Mouse (Mus musculus) colon, adult 2 months (tissue): Measurements from ENCODE around the gene Nek3. TPM values are rescaled to one million over a fixed set of nuclear protein-coding genes. Genes with fewer than 3 reads are reported as not detected.

ENCODE experiments used
- polyA plus RNA-seq: library from polyadenylated mRNA; depleted of rRNA; stranded (reverse); fragments of >200 nt; gene quantifications from 2 replicates; pipeline ENCODE4 v1.2.3, GENCODE M21; 2012; rRNA removed

Nek3 gene
- 2.3 and 2.5 TPM in 2 replicates for polyA plus RNA-seq

GRCm38 (mm10) chr8:22166080-22166603, at the start of gene Nek3:
TSS of gene Nek3 (minus strand) at chr8:22166435.

DNA sequence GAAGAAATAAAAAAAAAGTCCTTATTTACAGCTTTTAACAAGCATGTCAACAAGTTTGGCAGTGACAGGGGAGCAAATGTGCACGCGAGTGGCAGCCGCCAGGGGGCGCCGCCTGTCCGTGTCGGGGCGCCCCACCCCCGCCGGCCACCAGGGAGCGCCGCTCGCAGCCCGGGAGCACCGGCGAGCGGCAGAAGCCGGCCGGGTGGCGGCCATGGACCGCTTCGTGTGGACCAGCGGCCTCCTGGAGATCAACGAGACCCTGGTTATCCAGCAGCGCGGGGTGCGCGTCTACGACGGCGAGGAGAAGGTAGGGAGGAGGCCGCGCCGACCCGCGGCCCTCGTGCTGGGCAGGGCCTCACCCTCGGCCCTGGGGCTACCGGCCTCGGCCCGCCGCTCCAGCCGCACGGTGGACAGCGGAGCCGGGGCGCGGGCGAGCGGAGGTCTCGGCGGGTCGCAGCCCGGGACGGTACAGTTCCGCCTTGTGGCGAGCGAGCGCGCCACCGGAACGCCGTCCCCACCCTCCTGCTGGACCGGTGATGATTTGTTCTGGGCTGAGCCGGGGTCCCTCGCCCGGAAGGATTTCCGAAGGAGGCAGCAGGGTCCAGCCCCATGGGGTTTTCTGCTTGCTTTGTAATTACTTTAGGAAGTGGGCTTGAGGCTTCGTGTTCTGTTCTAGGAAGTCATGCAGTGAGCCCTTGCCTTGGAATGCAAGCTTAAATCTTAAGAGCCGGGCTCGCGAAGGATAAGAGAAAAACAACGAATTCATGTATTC, 26.6 kb upstream of the Nek3 start, which contains the start of gene Vps36:
TSS of gene Vps36 (plus strand) at position 150 of the 772 bp plus-strand sequence.

DNA sequence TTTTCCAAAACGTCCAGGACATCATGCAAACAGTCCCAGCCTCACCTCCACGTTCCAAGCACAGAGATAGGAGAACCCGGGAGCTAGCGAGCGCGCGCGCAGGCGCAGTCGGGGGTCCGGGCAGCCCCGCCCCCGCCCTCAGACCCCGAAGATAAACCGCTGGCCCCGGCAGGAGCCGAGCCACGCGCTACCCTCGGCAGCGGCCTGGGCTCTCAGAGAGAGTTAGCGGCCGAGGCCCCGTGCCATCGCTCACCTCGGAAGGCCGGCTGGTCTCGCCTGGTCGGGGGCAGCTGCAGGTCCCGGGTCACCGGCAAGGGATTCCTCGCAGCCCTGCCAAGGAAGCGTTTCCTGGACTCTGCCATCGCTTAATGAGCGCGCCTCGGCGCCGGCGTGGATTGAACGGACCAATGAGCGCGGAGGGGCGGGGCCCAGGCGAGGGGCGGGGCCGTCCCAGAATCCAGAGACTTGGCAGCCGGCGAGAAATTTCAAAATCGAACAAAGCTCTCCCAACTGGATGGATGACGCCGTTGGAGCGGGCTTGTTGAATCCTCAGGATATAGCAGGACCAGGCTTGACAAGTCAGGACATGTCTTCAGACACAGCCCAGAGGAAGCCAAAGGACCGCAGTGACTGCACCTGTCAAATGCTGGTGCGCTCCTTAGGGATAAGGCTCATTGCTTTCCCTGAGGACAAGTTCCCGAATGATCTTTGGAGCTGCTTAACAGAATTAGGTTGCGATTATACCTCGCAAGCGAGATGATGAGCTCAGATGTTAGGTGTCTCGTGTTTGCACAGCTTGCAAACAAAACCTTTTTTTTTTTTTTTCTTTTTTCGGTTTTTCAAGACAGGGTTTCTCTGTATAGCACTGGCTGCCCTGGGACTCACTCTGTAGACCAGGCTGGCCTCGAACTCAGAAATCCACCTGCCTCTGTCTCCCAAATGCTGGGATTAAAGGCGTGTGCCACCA, 19.5 kb upstream of the Nek3 start, which contains the start of gene Ckap2:
TSS of gene Ckap2 (minus strand) at position 389 of the 967 bp plus-strand sequence.

DNA sequence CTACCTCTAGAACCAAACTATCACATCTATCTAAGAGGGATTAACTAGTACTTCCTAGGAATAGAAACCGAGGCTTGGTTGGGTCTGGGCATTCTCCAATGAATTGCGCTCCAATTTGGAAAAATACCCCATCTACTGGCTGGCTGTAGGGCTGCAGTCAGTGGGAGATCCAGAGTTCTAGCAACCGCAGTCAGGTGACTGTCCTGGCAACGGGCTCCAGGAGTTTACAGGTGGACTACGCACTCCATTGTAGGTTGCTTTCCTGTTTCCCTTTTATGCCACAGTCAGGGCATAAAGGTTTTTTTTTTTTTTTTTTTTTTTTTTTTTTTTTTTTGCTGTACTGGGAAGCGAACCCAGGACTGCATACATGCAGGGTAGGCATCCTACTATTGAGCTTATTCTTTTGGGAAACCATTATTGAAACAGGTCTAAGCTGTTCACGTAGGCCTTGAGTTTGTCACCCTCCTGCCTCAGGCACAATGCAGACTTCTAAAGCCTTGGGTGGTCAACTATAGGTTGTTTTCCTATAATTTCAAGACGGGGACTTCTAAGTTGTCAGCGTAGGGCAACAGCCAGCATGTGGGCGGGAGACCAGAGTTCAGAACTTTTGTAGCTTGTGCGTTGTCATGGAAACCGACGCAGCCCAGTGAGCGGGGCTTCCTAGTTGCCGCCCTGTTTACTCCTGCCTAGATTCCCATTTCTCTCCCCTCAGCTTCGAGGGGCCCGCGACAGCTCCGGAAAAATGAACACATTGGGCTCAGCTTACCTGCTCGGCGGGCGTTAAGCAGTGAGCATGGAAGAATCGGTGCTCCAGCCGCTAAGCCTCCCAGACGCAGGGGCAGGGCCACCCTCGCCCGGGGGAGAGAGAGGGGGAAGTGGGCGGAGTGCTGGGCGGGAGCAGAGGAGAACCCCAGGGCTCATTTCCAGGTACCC, 41.7 kb downstream of the Nek3 start, which contains the start of gene Nek5:
TSS of gene Nek5 (minus strand) at position 834 of the 933 bp plus-strand sequence.

Other genes with a start within 250 kb of the Nek3 start
- gene Defb15, start 233.7 kb downstream of the Nek3 start, polyA plus RNA-seq, result not detected in 2 replicates
- not detected in 2 replicates for gene Defb35, start 228.1 kb downstream of the Nek3 start, polyA plus RNA-seq
- not detected in 2 replicates for gene Defb13, start 219.7 kb downstream of the Nek3 start, polyA plus RNA-seq
- not detected in 2 replicates for gene Fam90a1a, start 207.7 kb downstream of the Nek3 start, polyA plus RNA-seq
- not detected in 2 replicates for gene Ccdc70, start 196.7 kb downstream of the Nek3 start, polyA plus RNA-seq
- gene Atp7b, start 106.1 kb downstream of the Nek3 start, polyA plus RNA-seq, result 0.35 and 0.44 TPM in 2 replicates
- 1.5 and 1.6 TPM in 2 replicates for gene Alg11, start 105.7 kb downstream of the Nek3 start, polyA plus RNA-seq
- 0.21 and 0.65 TPM in 2 replicates for gene Nek5, start 41.4 kb downstream of the Nek3 start, polyA plus RNA-seq
- 2.0 and 3.0 TPM in 2 replicates for gene Ckap2, start 19.4 kb upstream of the Nek3 start, polyA plus RNA-seq
- gene Vps36, start 26.4 kb upstream of the Nek3 start, polyA plus RNA-seq, result 6.6 and 7.2 TPM in 2 replicates
- gene Thsd1, start 60.9 kb upstream of the Nek3 start, polyA plus RNA-seq, result 0.85 and 1.1 TPM in 2 replicates
- not detected in 2 replicates for gene Tpte, start 117.0 kb upstream of the Nek3 start, polyA plus RNA-seq
- gene Slc25a15, start 232.2 kb upstream of the Nek3 start, polyA plus RNA-seq, result 5.7 and 6.0 TPM in 2 replicates
- 4.2 and 4.3 TPM in 2 replicates for gene Mrps31, start 244.9 kb upstream of the Nek3 start, polyA plus RNA-seq